Mouse (Mus musculus) neural tube, embryonic 15.5 days (tissue): ENCODE measurements around the gene Olfr1058. TPM values are rescaled to one million over a fixed set of nuclear protein-coding genes. Genes with fewer than 3 reads are reported as not detected.
"Not testable (repeated sequence)": the region's sequence is repeated elsewhere in the genome, so short reads cannot be mapped to it uniquely, and the experiment has no call there.

Experiments used
- ATAC-seq: fragments of 200-750 bp; cut with Nextera tagmentation; 2 replicates; pipeline ENCODE4 v1.8.0; 2017; ENCODE audit warnings: mild to moderate bottlenecking, moderate TSS enrichment, moderate library complexity; ENCODE audit not compliant: low FRiP score
- H3K27ac ChIP-seq: fragments of 300-500 bp; sonication (generic); replicated peaks from 2 replicates; pipeline ENCODE4 v1.5.1; 2015; ENCODE audit warnings: mild to moderate bottlenecking, inconsistent platforms
- H3K27me3 ChIP-seq: fragments of 300-500 bp; sonication (generic); replicated peaks from 2 replicates; pipeline ENCODE4 v1.6.1; 2015; ENCODE audit warnings: inconsistent platforms
- H3K36me3 ChIP-seq: fragments of 300-500 bp; sonication (generic); 2 replicates; pipeline ENCODE4 v1.6.1; 2015; ENCODE audit warnings: inconsistent platforms
- H3K4me1 ChIP-seq: fragments of 300-500 bp; sonication (generic); 2 replicates; pipeline ENCODE4 v1.6.1; 2015; ENCODE audit warnings: inconsistent platforms
- H3K4me2 ChIP-seq: fragments of 300-500 bp; sonication (generic); 2 replicates; pipeline ENCODE4 v1.6.1; 2015; ENCODE audit warnings: inconsistent platforms, mild to moderate bottlenecking, moderate library complexity
- H3K4me3 ChIP-seq: fragments of 300-500 bp; sonication (generic); replicated peaks from 2 replicates; pipeline ENCODE4 v1.5.1; 2015; ENCODE audit warnings: mild to moderate bottlenecking, inconsistent platforms
- H3K9ac ChIP-seq: fragments of 300-500 bp; sonication (generic); replicated peaks from 2 replicates; pipeline ENCODE4 v1.6.1; 2015; ENCODE audit warnings: mild to moderate bottlenecking, inconsistent platforms
- H3K9me3 ChIP-seq: fragments of 300-500 bp; sonication (generic); replicated peaks from 2 replicates; pipeline ENCODE4 v1.6.1; 2016; ENCODE audit warnings: inconsistent platforms
- WGBS: fragments of 180-500 bp; shearing (Covaris S2); methylation state at CpG from one replicate; pipeline ENCODE4 v1.1.7; 2015; ENCODE audit warnings: mixed read lengths; 5-methylcytosine and 5-hydroxymethylcytosine counted together
- polyA plus RNA-seq: library from polyadenylated mRNA; unstranded; fragments of >200 nt; fragmentation: Nextera tagmentation; extraction: Ambion mirVana; gene quantifications from 2 replicates; pipeline ENCODE4 v1.2.1, GENCODE M21; 2015

The Olfr1058 gene
- not detected in 2 replicates for polyA plus RNA-seq

DNA sequence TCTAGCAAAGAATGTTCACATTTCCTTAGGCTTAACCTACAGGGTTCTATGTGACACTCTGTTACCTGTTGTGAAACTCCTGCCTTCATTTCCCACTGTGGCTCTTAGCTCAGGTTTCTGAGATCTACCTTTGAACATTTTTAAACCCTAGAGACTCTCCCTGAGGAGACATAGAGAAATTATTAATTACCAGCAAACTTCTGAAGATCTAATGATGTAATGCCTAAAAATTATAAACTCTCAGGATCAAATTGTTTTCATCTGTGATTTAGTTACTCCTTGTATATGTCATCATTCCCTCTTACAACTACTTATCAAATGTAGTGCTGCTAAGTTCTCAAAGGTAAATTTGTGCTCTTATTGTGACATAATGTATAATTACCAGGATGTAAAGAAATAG lies at the start of gene Olfr1058:
Gene Olfr1058, minus strand, starts transcription at position 101 of the 400 bp plus-strand sequence.
- H3K36me3 ChIP-seq, H3K4me1 ChIP-seq, H3K9me3 ChIP-seq, H3K27me3 ChIP-seq, ATAC-seq, H3K27ac ChIP-seq, H3K4me2 ChIP-seq, H3K9ac ChIP-seq, H3K4me3 ChIP-seq: not testable (repeated sequence)

GRCm38 (mm10) chr2:86428511-86428910 lies 40.1 kb upstream of the Olfr1058 start:
- not testable (repeated sequence) for H3K9ac ChIP-seq, H3K27me3 ChIP-seq, H3K9me3 ChIP-seq, H3K4me2 ChIP-seq, ATAC-seq, H3K4me1 ChIP-seq, H3K4me3 ChIP-seq, H3K27ac ChIP-seq, H3K36me3 ChIP-seq
- 93% methylated on average over 8 of the region's 8 CpGs for WGBS

GRCm38 (mm10) chr2:86426649-86427048 lies 38.3 kb upstream of the Olfr1058 start, which contains the start of gene Olfr1062:
Gene Olfr1062, minus strand, starts transcription at chr2:86426749.
- H3K9ac ChIP-seq, ATAC-seq, H3K27ac ChIP-seq, H3K36me3 ChIP-seq, H3K4me2 ChIP-seq, H3K4me1 ChIP-seq, H3K4me3 ChIP-seq, H3K9me3 ChIP-seq, H3K27me3 ChIP-seq: not testable (repeated sequence)

DNA sequence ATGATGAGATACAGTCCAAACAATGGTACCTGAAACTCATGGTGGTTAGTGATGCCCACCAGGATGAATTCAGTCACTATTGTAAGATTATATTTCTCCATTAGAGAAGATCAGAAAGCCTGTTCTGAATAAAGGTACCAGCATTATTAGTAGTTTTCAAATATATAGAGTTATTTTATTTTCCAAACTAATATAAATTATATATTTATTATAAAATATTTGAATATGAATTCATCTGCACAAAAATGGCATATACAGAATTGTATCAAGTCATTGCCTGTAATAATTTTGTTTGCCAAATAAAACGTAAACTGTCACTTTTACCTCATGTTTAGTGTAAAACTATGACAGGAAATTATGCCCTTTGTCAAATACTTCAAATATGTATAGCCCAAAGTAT lies 25.6 kb upstream of the Olfr1058 start, which contains the start of gene Olfr1061:
Gene Olfr1061, minus strand, starts transcription at position 101 of the 400 bp plus-strand sequence.
- Histone ChIP-seq H3K9me3 (no peaks in the 10 kb centered on the region), H3K27ac (no peak within 1 kb of the TSS), H3K27me3 (no peaks in the 10 kb centered on the region), H3K4me1 (no peaks in the 10 kb centered on the region), H3K4me3 (no peak within 1 kb of the TSS), H3K4me2 (no peak within 1 kb of the TSS), H3K9ac (no peak within 1 kb of the TSS), H3K36me3 (no peaks in the 10 kb centered on the region)
- WGBS, result 85% methylated on average over 1 of the region's 1 CpGs
- ATAC-seq, result no peak

DNA sequence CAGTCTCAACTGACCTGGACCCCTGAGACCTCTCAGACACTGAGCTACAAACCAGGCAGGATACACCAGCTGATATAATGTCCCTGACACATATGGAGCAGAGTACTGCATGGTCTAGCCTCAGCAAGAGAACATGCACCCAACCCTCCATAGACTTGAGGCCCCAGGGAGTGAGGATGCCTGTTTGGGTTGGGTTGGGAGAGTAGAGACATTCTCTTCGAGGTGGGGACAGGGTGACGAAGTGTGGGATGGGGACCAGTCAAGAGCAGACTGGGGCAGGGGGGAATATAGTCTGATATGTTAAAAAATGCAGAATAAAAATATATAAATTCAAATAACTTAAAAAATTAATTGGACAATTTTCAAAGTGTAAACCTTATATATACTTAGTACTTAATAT lies 6.8 kb upstream of the Olfr1058 start:
- no peaks in the 10 kb centered on the region for H3K4me1 ChIP-seq
- no peak overlapping the region for H3K9ac ChIP-seq
- no peaks in the 10 kb centered on the region for H3K36me3 ChIP-seq
- H3K27me3 ChIP-seq, result no peaks in the 10 kb centered on the region
- no peak overlapping the region for H3K4me3 ChIP-seq
- no peaks in the 10 kb centered on the region for H3K9me3 ChIP-seq
- no peak overlapping the region for H3K4me2 ChIP-seq
- 92% methylated on average over 2 of the region's 2 CpGs for WGBS
- no peak for ATAC-seq
- H3K27ac ChIP-seq, result no peak overlapping the region

DNA sequence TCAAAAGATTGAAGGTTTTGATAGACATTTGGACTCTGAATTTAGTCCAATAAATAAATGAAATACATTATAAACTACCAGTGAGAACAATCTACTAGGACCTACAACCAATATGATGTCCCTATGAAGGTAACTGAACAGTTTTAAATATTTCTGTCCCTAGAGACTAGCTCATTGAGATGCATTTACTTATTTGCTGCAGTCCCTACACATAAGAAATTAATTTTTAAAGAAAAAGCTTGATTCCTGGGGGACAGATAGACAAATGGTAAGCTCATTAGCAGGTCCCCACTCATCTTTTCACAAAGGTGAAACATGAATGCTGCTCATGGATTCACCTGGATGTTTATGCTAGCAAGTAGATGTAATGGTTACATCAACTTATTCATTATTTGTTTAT lies 10.1 kb downstream of the Olfr1058 start, which contains the start of gene Olfr1057:
Gene Olfr1057, minus strand, starts transcription at position 101 of the 400 bp plus-strand sequence.
- Histone ChIP-seq H3K9ac (no peak within 1 kb of the TSS), H3K4me2 (no peak within 1 kb of the TSS), H3K4me1 (no peaks in the 10 kb centered on the region), H3K4me3 (no peak within 1 kb of the TSS), H3K27me3 (no peaks in the 10 kb centered on the region), H3K27ac (no peak within 1 kb of the TSS), H3K36me3 (no peaks in the 10 kb centered on the region), H3K9me3 (no peaks in the 10 kb centered on the region)
- ATAC-seq, result no peak

DNA sequence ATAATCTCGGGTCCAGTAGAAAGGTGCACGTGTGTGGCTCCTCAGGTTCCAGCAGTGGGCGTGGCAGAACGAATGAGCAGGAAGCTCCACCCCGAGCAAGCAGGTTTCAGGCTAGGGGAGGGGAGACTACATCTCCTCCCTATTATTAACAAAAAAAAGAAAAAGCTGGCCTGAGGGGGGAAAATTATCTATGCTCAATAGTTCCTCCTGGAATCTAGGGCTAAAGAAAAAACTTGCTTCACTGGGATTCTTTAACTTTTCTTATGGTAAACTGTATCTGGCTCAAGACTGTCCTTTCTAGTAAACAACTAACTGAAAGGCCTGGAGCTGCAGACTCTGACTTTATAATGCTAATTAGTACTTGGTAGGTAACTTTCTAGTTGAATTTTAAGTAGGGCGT lies 22.0 kb downstream of the Olfr1058 start:
- not testable (repeated sequence) for H3K9ac ChIP-seq, H3K4me2 ChIP-seq, H3K9me3 ChIP-seq, ATAC-seq, H3K27me3 ChIP-seq, H3K4me1 ChIP-seq, H3K27ac ChIP-seq, H3K4me3 ChIP-seq, H3K36me3 ChIP-seq
- 60% methylated on average over 1 of the region's 6 CpGs for WGBS

DNA sequence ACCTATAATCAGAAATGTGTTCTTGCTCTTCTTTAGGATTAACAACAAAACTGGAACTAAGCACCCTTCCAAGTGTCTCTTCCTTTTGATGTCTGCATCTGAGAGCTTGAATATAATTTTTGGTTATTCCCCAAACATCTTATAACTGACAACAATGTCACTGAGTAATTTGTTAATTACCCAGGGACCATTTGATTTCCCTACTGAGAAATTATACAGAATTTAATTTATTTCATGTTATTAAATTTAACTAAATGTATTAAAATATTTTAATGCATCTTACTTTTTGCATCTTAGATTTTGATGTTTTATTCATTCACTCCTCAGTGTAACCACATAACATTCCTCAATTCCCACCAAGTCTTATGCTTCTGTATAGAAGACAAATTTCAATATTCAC lies 26.0 kb downstream of the Olfr1058 start, which contains the start of gene Olfr1056:
Gene Olfr1056, minus strand, starts transcription at position 101 of the 400 bp plus-strand sequence.
- ATAC-seq, result no peak
- Histone ChIP-seq H3K9ac (no peak within 1 kb of the TSS), H3K27me3 (no peaks in the 10 kb centered on the region), H3K4me1 (no peaks in the 10 kb centered on the region), H3K4me3 (no peak within 1 kb of the TSS), H3K9me3 (no peaks in the 10 kb centered on the region), H3K27ac (no peak within 1 kb of the TSS), H3K36me3 (no peaks in the 10 kb centered on the region), H3K4me2 (no peak within 1 kb of the TSS)

DNA sequence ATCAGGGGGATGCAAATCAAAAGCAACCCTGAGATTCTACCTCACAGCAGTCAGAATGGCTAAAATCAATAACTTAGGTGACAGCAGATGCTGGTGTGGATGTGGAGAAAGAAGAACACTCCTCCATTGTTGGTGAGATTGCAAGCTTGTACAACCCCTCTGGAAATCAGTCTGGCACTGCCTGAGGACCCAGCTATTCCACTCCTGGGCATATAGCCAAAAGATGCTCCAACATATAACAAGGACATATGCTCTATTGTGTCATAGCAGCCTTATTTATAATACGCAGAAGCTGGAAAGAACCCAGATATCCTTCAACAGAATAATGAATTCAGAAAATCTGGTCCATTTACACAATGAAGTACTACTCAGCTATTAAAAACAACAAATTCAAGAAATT lies 36.6 kb downstream of the Olfr1058 start:
- not testable (repeated sequence) for H3K9ac ChIP-seq, H3K27ac ChIP-seq, H3K4me1 ChIP-seq, H3K9me3 ChIP-seq, ATAC-seq, H3K4me2 ChIP-seq, H3K4me3 ChIP-seq, H3K36me3 ChIP-seq, H3K27me3 ChIP-seq
- whole genome bisulfite sequencing, result 90% methylated on average over 1 of the region's 1 CpGs

- Histone ChIP-seq H3K36me3 (no peaks in the 10 kb centered on the region), H3K4me2 (no peak within 1 kb of the TSS), H3K4me1 (no peaks in the 10 kb centered on the region), H3K27me3 (no peaks in the 10 kb centered on the region), H3K9ac (no peak within 1 kb of the TSS), H3K9me3 (no peaks in the 10 kb centered on the region), H3K4me3 (no peak within 1 kb of the TSS), H3K27ac (no peak within 1 kb of the TSS)
- 91% methylated on average over 5 of the region's 5 CpGs for WGBS
- no peak for ATAC-seq
Observed at GRCm38 (mm10) chr2:86350184-86350583, 38.2 kb downstream of the Olfr1058 start, which contains the start of gene Olfr1055. Gene Olfr1055, minus strand, starts transcription at chr2:86350284.

DNA sequence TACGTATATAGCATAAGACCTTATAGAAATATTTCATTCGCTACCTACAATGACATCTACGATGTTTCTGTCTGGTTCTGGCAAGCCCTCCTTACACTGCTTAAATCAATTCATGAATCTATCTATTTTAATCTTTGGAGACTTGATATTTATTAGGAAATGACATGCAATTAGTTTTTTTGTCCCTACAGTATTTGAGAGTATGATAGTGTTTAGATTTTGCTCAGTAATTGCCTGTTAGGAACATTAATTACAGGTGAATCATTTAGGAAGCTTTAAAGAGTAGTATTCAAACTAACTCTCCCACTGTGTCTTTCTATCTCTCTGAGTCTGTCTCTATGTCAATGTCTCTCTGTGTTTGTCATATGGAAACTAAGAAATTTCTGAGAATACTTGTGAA lies 53.0 kb downstream of the Olfr1058 start, which contains the start of gene Olfr1054:
Gene Olfr1054, minus strand, starts transcription at position 101 of the 400 bp plus-strand sequence.
- ATAC-seq, result no peak
- 86% methylated on average over 3 of the region's 3 CpGs for WGBS
- no peaks in the 10 kb centered on the region for H3K27me3 ChIP-seq
- no peaks in the 10 kb centered on the region for H3K36me3 ChIP-seq
- no peak within 1 kb of the TSS for H3K9ac ChIP-seq
- no peak within 1 kb of the TSS for H3K27ac ChIP-seq
- no peaks in the 10 kb centered on the region for H3K9me3 ChIP-seq
- no peaks in the 10 kb centered on the region for H3K4me1 ChIP-seq
- no peak within 1 kb of the TSS for H3K4me3 ChIP-seq
- H3K4me2 ChIP-seq, result no peak within 1 kb of the TSS
